In the genomic region with DNA sequence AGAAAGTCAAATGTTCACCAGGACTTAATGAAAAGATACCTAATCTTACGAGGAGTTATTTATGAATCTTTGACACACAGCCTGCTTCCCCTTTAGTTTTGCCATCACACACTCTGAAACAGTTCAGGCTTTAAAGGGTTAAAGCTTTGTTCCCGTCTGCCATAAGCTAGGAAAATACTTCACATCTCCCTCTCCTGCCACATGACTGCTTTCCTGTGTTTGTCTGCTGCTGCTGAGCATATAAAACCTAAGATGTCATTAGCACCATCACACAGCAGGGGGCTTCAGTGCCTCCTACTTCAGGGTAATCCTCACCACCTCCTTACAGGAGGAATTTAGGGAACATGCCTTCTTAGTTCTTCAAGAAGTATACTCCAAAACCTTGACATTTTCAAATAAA, we compare ENCODE assay signal across 10 mouse cellular contexts. TPM values are rescaled to one million over a fixed set of nuclear protein-coding genes. Genes with fewer than 3 reads are reported as not detected.
DNase-seq lines count a peak whose midpoint lies in the region; TF ChIP-seq lines count a peak whose summit lies in the region.
"Had no signal": no experiment of that assay in that cellular context is flagged by ENCODE, and none has a peak within 500 bp of the region (broad histone marks: within the 10 kb centered on the region; RNA-seq: fewer than 3 reads in every experiment).

No protein-coding gene starts in this region.

- no peak for TF ChIP-seq POLR2A in kidney, adult 2 months (IDR thresholded peaks at IDR 0.05; ENCODE audit: low read depth, low read length)

- TF ChIP-seq CTCF in kidney, adult 2 months (conservative IDR thresholded peaks at IDR 0.05; ENCODE audit: insufficient read depth, insufficient read length, low read depth, low read length) = no peak

- H3K27me3 ChIP-seq in kidney, adult 2 months (replicated peaks; ENCODE audit: control insufficient read depth, insufficient read depth, low read length) = no peaks in the 10 kb centered on the region

- no peaks in the 10 kb centered on the region for H3K4me1 ChIP-seq in kidney, adult 2 months (ENCODE audit: control insufficient read depth, insufficient read depth, low read length)

- no peak overlapping the region for H3K27ac ChIP-seq in kidney, adult 2 months (ENCODE audit: insufficient read depth, low read depth, low read length)

- 24% methylated on average over 2 of the region's 2 CpGs for WGBS in kidney, adult 2 months

- no peaks in the 10 kb centered on the region for H3K36me3 ChIP-seq in kidney, adult 2 months (ENCODE audit: control insufficient read depth, insufficient read depth, low read length)
- H3K36me3 ChIP-seq: G1E had no signal

- DNase-seq in kidney, postnatal 4 days = peak; percentile 6 to 15
- no peak for DNase-seq in kidney, adult 2 months
- peak; percentile 15 for DNase-seq in A20 (ENCODE audit: low read depth, low spot score)
- DNase-seq in cerebellum, adult 9-11 months = peak; percentile 63
- DNase-seq in forelimb bud, embryonic 11.5 days (ENCODE audit: low read depth, low spot score) = peak; percentile 67
- no peak for DNase-seq in testis, postnatal 10 days (ENCODE audit: low spot score)
- DNase-seq in layer of hippocampus, postnatal 25 days (ENCODE audit: extremely low spot score in 1 of 2, low spot score in 1 of 2) = no peak
- no peak for DNase-seq in thymus, postnatal 10 days (ENCODE audit: low spot score in 2 of 2)
- DNase-seq: kidney, postnatal 14 days had no signal

- no peak overlapping the region for H3K4me3 ChIP-seq in kidney, adult 2 months (ENCODE audit: insufficient read depth, low read depth, low read length)

RNA-seq across cellular contexts. Expression of a gene that starts 6.8 kb away (rescaled TPM):
- polyA plus RNA-seq in kidney, adult 2 months (2012; rRNA removed) = 0.12 and 0.27 TPM in 2 replicates
- total RNA-seq in layer of hippocampus, postnatal 25 days (2021) = 100 to 1,000 TPM; 228 to 239 TPM
- polyA plus RNA-seq: G1E had no signal

Comparison
In these comparisons a context has a peak if more than half of its experiments do, and no peak if none do; other contexts are left out.
1. DNase-seq: peak in kidney, postnatal 4 days (2 of 2), A20 (single experiment), cerebellum, adult 9-11 months (single experiment) and forelimb bud, embryonic 11.5 days (single experiment); none in kidney, adult 2 months (single experiment), testis, postnatal 10 days (single experiment), layer of hippocampus, postnatal 25 days (0 of 2) and thymus, postnatal 10 days (0 of 2).